Mouse (Mus musculus) gastrocnemius, postnatal 10 days (tissue): ENCODE results near the gene Cd247. TPM values are rescaled to one million over a fixed set of nuclear protein-coding genes. Genes with fewer than 3 reads are reported as not detected.
A peak's percentile ranks its signal among the peaks of the same experiment; 100 is the strongest.
"Not testable (repeated sequence)": the region's sequence is repeated elsewhere in the genome, so short reads cannot be mapped to it uniquely, and the experiment has no call there.

Experiments
- DNase-seq: peaks from one replicate; pipeline ENCODE4 v3.0.0; 2021; ENCODE audit warnings: mixed read lengths
- long read RNA-seq, 2 experiments: library from polyadenylated mRNA; stranded (forward); transcript quantifications; one replicate each; pipeline ENCODE4 v2.0.0; 2021
- total RNA-seq, 2 experiments: library from RNA; stranded (reverse); gene quantifications; 2 replicates each; pipeline ENCODE4 v1.2.3; 2021

Gene Cd247
- total RNA-seq, result 1 to 10 TPM; 1.6 to 1.9 TPM
- long read RNA-seq, experiment 1, partial matches to known transcripts, result 2 of 3 reads
- long read RNA-seq, experiment 1, other reads (novel, unspliced or antisense), result 1 of 3 reads
- long read RNA-seq, experiment 2, partial matches to known transcripts, result 0 of 1 reads
- long read RNA-seq, experiment 2, other reads (novel, unspliced or antisense), result 1 of 1 reads

DNA sequence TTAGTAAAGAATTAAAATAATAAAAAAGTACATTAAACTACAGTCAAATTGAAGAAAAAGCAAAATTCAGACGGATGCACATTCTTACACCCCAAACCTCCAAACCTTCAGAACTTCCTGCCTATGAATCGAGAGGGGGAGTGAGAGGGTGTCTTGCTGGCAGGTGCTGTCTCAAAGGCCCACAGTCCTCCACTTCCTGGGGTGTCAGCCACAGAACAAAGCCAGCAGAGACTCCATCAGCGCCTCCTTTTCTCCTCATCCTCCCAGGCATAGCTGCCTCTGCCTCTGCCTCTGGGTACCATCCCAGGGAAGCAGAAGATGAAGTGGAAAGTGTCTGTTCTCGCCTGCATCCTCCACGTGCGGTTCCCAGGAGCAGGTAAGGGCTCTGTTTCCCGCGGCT lies at the start of gene Cd247:
TSS of gene Cd247 (plus strand) at position 171 of the 400 bp plus-strand sequence.
- no peak for DNase-seq

DNA sequence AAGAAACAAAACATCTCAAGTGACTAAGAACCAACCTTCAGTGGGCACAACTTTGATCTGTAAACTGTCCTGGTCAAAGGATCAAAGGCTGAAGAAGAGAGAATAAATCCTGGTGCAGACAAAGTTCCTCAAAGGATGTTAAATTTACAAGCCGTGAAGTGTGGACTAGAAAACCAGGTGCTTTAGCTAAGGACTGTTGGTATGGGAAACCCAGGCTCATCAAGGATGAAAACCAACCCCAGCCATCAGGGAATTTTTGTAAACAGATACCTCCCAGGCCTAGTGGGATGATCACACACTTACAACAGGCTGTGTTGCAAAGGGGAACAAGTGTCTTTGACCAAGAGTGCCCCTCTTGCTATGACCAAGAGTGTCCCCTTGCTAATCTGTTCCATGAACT lies 49.5 kb upstream of the Cd247 start:
- DNase-seq, result no peak

DNA sequence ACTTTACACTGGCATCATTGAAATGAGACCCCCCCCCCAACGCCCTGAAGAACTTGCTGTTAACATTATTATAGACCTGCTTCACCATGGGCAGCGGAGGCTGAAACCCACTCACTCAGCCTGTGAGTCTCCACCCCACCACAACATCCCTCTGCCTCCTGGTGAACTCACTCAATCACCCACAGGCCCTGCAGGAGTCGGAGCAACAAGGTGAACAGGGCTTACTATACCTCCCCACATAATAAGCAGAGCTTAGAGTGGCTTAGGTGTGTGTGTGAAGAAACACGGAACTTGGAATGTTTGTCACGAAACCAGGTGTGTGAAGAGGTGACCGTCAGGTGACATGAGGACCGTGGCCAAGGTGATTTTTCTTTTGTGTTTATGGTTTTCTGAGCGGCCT lies 46.5 kb upstream of the Cd247 start:
- no peak for DNase-seq

DNA sequence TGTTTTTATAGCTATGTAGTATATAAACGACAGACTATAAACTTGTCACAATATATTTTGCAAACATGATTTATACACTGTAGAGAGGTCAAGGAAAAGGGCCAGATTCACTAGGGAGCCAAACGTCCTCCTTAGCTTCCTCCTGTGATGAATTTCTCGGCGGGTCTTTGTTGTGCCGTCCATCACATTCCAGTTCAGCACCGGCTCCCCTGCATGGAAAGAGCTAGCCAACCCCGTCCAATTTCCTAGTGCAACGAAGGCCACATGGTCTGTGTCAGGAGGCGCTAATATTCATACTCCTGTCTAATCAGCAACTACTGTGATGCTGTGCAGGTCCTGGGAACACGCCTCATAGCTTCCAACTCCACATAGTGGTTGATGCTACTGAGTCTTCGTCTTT lies 40.4 kb upstream of the Cd247 start:
- no peak for DNase-seq

DNA sequence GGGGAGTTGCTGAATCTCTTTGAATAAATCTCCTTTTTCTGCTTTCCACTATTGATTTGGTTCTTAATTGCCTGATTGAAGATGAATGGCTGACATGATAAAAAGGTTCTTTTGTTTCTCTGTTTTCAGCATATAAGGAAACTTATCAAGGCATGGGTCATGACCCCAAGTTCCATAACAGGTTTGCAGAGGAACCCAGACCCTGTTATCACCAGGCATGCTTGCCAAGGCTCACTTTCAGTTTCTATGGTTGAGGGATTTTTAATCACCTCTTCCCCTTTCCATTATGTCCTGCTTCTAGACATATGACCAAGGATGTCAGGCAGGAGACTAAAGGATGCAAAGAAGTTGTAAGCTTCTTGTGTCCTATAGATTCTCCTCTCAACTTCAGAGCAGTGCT lies 37.3 kb upstream of the Cd247 start:
- no peak for DNase-seq

DNA sequence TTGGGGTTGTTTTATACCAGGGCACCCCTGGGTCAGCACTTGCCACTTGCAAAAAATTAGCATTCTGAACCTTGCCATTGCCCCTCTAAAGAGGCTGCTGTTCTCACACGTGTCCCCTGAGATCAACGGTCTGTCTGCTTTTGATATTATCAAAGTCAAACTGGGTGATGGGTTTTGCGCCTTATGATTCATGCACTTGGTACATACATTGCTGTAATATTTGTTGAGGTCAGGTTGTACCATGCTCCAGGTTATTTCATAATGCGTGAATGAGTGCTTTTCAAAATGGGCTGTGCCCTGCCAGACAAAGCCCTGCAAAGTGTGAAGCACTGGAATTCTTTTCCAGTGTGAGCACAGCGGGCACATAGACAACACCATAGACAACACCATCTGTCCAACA lies 36.6 kb upstream of the Cd247 start:
- DNase-seq, result no peak

DNA sequence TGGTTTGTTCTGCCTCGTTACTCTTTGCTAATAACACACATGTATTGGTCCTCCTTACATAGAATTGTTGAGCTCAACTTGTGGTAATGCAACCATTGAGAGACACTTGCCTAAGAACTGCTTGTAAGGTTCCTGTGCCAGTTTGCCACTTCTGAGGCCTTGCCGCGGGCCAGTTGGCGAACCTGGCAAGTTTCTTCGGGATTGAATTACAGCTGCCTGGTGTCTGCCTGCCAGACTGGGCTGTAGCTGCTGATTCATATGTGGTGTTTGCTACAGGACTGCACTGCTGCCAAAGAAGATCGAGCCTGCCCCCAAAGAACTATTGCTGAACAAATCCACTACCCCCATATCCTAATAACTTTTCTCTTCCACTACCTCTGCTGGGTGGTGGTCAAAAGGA lies 34.3 kb upstream of the Cd247 start:
- peak; percentile 50 for DNase-seq

DNA sequence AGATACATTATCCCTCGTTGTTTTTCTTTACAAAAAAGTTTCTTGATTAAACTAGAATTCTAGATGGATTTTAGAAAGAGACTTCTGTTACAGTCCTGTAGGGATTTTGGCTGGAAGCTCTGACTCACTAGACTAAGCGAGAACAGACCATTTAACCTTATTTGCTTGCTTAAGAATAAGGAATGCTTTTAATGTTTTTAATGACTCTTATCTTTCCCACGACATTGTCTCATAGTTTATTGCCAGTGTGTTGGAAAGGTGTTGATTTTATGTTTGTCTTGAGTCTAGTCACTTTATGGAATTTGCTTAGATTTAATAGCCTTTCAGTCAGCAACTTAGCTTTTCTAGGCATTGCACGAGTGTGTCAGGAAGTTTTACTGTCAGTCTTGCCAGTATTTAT lies 33.3 kb upstream of the Cd247 start:
- no peak for DNase-seq

DNA sequence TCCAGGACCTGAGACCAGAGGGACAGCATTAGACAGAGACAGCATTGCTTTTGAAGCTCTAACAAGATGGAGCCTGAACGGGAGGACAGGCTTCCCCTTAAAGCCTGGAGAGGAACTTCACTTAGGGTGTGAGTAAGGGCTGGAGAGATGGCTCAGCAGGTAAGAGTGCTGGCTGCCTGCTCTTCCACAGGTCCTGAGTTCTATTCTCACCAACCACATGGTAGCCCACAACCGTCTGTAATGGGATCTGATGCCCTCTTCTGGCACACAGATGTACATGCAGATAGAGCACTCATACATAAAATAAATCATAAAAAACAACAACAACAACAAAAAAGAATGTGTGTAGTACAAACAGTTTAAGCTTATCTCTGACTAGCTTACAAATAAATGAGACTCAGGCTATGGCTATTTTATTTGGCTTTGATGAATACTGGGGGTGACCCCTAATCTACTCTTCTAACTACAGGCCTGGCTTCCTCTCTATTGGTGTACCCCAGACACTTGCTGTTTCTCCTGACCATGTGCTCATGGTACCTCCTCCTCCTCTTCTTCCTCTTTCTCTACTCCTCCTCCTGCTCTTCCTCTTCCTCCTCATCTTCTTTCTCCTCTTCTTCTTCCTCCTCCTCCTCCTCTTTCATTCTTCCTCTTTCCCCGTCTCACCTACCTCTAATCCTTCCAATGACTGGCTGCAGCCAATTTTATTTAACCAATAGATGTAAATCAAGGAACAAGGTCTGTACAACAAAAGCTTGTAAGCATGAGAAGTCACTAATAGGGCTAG lies 26.8 kb upstream of the Cd247 start:
- DNase-seq, result no peak

DNA sequence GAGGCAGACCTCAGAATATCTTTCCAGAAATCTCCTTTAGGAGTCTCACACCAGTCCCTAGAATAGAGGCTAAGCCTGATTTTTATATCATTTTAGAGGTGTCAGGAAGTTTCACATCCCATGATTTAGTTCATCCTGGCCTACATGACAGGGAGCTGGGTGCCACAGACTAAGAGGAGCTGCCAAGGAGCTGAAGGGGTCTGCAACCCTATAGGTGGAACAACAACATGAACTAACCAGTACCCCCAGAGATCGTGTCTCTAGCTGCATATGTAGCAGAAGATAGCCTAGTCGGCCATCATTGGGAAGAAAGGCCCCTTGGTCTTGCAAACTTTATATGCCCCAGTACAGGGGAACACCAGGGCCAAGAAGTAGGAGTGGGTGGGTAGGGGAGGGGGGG lies 26.0 kb upstream of the Cd247 start:
- DNase-seq, result not testable (repeated sequence)

DNA sequence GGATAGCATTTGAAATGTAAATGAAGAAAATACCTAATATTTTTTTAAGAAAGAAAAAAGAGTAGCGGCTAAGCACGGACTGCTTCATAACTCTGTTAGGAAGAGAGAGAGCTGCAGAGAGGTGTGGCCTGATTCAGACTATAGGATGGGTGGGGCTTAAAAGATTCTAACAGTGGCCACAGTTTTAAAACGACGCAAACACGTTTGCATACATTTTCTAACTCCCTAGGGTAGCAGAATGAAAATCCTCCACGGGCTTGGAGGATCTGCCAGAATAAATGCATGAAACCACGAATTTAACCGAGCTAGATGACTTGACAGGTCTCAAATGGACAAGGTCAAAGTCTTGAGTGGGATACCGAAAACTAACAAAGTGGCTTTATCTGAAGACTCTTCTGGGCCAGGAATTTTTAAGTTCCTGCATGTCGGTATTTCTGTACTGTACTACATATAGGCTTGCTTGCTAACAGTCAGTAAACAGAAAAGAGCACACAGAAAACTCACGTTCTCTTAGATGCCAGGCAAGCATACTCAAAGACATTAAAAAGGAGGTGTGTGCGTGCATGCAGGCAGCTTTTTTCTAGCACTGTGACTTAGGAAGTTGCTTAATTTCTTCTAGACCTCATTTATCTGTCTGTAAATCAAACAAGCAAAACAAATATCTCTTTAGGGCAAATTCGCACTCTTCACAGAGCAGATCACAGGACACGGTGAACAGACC lies 25.4 kb upstream of the Cd247 start:
- DNase-seq, result no peak

DNA sequence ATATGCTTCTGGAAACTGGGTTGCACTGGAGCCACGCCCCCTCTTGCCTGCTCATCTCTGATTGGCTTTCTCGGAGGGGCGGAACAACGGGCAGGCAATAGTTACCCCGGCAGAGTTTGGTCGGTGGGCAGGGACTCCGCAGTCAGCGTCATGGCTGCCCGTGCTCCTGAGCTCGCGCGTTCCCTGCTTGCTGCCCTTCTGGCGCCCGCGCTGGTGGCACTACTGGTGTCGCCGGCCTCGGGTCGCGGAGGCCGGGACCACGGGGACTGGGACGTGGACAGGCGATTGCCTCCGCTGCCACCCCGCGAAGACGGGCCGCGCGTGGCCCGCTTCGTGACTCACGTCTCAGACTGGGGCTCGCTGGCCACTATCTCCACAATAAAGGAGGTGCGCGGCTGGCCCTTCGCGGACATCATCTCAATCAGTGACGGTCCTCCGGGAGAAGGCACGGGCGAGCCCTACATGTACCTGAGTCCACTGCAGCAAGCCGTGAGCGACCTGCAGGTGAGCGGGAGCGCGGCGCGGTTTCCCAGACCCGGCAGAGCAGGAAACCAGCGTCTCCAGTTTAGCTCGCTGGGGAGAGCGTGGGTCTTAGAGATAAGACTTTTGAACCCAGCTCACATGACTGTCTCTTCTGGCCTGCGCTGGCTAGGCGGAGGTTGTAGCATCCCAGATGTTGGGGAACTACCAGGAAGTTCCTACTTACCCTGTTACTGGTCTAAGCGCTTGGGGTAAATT lies 24.7 kb upstream of the Cd247 start, which contains the start of gene Creg1:
TSS of gene Creg1 (plus strand) at position 112 of the 738 bp plus-strand sequence.
- peak; percentile 91 for DNase-seq

DNA sequence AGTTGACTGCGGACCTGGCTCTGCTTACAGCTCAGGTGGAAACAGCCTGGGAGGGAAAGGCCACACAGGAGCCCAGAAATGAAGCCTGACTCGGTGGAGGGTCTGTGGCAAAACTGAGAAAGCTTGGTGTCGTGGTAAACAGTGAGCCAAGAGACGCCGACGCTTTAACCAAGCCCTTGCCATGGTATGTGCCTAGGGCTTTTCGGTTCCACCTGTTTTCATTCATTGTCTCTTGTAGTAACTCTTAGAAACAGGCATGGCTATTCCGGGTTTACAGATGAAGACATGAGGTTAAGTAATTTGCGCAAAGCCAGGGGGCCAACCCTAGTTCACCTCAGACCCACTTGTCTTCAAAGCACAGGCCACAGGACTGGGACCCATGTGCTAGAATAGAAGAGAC lies 23.9 kb upstream of the Cd247 start:
- no peak for DNase-seq

DNA sequence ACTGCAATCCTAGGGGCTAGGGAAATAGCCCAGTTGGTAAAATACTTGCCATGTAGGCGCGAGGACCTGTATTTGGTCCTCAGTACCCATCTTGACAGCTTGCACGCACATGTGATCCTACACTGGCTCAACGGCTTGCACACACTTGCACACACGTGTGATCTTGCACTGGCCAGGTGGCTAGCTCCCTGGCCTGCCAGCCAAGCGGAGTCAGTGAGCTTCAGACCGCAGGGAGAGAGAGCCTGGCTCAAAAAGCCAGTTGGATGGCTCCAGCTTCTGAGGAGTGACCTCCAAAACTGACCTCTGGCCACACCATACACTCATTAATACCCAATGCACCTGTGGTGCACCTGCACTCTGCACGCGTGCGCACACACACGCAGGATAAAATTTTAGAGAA lies 23.4 kb upstream of the Cd247 start:
- no peak for DNase-seq

DNA sequence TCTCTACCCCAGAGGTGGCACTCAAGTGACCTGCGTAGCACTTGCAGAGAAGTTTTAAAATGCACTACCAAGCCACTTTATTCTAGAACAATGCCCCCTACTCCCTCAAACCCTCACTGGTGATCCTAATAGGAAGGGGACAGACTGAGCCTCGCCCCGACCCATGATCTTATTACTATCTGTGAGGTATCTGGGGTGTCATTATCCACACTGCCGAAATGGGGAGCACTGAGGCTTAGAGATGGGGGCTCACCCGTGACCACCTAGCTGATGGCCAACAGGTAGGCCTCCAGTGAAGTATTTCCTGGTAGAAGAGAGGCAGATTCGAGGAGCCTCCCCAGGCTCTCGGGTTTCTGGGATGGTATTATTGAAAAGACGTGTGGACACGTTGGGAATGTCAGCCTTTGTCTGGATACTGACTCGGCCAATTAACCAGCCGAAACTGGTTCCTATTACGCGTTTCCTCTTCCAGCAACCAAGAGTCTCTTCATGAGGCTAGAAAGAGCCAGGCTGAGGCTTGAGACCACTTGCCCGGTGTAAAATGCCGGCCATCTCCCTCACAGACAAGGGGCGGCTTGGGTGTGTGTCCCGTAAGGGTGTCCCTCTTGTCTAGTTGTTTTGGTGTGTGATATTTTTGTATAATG lies 22.7 kb upstream of the Cd247 start:
- DNase-seq, result no peak

DNA sequence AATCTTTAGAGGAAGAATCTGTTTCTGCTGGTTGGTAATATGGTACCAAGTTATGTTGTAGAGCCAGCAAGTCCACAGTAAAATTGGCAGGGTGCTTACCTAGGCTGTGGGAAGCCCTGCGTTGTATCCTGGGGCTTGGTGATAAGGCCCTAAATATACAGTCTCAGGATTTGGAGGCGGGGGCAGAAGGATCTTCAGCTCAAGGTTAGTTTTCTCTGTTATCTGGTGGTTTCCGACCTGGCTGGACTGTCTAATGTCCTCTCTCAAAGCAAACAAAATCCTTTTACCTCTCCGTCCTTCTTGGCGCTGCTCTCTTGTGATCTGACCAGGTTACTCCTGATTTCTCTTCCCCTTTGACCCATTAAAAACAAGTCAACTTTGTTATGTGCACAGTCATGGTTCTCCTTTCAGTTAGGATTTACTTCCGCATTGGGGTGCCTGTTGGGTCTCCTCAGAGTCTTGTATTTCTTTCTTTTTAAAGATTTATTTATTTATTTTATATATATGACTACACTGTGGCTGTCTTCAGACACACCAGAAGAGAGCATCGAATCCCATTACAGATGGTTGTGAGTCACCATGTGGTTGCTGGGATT lies 22.1 kb upstream of the Cd247 start:
- no peak for DNase-seq

DNA sequence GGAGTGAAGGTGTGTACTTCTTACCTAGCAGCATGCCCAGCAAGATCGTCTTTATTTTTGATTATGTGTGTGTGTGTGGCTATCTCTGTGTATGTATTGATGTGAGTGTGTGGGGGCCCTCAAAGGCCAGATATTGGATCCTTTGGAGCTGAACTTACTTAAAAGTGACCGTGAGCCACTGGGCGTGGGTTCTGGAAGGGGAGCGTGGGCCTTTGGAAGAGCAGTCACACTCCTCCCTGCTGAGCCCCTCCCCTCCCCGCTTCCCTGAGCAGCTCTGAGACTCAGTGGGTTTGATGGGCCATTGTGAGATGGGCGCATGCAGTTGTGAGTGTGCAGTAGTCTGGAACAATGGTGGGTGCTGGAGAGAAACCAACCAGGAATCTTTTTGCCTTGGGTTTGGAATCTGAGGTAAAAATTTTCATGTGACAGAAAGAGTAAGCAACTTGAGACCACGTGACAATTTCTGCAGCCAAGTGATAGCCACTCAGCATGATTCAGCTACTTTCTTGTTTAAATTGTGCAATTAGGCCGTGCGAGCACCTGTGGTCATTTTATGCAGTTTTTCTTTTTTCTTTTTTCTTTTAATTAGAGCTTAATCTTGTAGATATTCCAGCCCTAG lies 19.5 kb upstream of the Cd247 start:
- no peak for DNase-seq

DNA sequence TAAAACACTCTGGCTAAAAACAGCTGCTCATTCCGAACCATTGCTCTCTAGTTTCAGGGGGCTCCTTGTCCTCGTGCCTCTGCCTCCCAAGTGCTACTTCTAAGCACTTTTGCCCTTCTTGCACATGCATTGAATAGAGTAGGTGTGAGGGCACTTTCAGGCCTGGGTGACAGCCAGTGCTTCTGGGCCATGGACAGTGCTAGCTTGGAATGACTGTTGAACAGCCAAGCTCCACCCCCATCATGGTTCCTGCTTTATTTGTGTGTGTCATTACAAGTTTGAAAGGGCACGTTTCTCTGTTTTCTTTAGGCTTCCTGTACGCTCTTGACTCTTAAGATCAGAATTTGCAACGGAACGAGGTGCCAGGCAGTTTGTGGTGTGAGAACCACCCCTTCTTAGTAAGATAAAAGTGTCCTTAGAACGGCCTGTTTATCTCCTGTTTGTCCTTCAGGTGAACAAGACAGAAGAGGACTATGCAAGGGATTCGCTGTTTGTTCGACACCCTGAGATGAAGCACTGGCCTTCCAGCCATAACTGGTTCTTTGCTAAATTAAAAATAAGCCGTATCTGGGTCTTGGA lies 18.2 kb upstream of the Cd247 start:
- DNase-seq, result no peak

DNA sequence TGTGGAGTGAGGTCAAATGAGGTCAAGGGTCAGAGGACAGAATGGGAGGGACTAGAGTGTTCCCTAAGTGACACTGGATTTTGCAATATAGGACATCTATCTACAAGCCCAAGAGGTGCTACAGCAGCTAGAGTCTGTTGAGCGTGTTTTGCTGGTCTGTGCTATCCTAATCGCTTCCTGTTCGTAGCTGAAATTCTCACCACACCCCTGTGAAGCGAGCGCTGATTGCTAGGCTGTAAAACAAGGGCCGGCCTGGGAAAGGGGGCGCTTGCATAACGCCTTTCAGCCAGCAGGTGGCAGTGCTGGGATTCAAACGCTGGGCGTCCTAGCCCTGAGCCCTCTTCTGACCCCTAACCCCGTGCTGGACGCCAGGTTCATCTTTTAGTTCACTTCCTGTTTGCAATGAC lies 17.0 kb upstream of the Cd247 start:
- peak; percentile 80 for DNase-seq

DNA sequence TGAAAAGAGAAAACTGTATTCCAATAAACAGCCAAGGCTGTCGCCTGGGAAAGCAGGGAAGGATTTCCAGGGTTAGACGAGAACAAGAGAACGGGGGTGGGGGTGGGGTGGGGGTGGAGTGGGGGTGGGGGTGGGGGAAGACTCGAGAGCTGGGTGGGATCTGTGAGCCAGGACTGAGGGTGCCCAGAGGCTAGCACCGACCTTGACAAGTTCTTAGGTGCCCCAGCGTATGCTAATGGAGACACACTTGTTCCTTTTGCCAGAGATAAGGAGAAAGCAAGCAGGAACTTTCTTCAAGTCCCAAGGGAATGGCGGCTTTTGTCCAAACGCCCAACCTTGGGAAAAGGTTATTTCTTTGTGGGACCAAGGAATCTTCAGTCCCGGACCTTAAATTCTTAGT lies 16.5 kb upstream of the Cd247 start:
- no peak for DNase-seq
